Mouse (Mus musculus): ENCODE data around the gene Plxdc2.

DNA sequence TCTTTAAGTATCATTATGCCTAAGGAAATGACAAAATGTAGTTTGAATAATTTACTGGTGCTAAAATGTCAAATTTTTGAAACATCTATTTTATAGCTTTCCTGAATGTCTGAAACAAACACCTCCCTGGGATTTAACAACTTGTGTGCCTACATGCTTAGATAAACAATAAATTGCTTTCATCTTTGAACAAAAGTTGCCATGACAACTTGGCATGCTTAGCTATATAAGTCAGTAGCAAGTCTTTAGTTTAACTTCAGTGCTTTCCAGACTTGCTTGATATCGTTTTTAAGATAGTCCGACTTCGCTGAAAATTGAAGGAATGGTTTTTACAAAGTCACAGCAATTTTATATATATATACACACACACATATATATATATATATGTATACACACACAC, 189.1 kb downstream of the Plxdc2 start:
- TF ChIP-seq POLR2A (IDR thresholded peaks at IDR 0.05; ENCODE audit: borderline replicate concordance, control insufficient read depth, low read depth, low read length) (no peak), CTCF (IDR thresholded peaks at IDR 0.05; ENCODE audit: control insufficient read depth, insufficient read depth, low read length) (no peak)
